Mouse (Mus musculus) NIH3T3 (cell line): ENCODE data around the gene Gramd4.

Source experiments
- DNase-seq: peaks from one replicate; pipeline ENCODE4 v3.0.0-alpha.2; 2012; ENCODE audit warnings: low read depth

The Gramd4 gene

GRCm38 (mm10) chr15:86057413-86057812 lies at the start of gene Gramd4:
Gene Gramd4, plus strand, starts transcription at chr15:86057695.
- DNase-seq: peak; percentile 28

GRCm38 (mm10) chr15:86013130-86013529 lies 44.4 kb upstream of the Gramd4 start:
- DNase-seq: no peak

GRCm38 (mm10) chr15:86013656-86014055 lies 43.8 kb upstream of the Gramd4 start:
- DNase-seq: no peak

- no peak for DNase-seq
Measured at GRCm38 (mm10) chr15:86015026-86015425, 42.5 kb upstream of the Gramd4 start.

GRCm38 (mm10) chr15:86015860-86016541 lies 41.5 kb upstream of the Gramd4 start:
- DNase-seq: no peak

- DNase-seq: no peak
Measured at GRCm38 (mm10) chr15:86017336-86017735, 40.2 kb upstream of the Gramd4 start.

- no peak for DNase-seq
Measured at GRCm38 (mm10) chr15:86018753-86019512, 38.6 kb upstream of the Gramd4 start.

- no peak for DNase-seq
Measured at GRCm38 (mm10) chr15:86020008-86020407, 37.5 kb upstream of the Gramd4 start.

- no peak for DNase-seq
Measured at GRCm38 (mm10) chr15:86021301-86021700, 36.2 kb upstream of the Gramd4 start.

GRCm38 (mm10) chr15:86021971-86022370 lies 35.5 kb upstream of the Gramd4 start:
- no peak for DNase-seq

- no peak for DNase-seq
Measured at GRCm38 (mm10) chr15:86027871-86028270, 29.6 kb upstream of the Gramd4 start.

GRCm38 (mm10) chr15:86029981-86030380 lies 27.5 kb upstream of the Gramd4 start:
- no peak for DNase-seq

- DNase-seq: no peak
Measured at GRCm38 (mm10) chr15:86032811-86033190, 24.7 kb upstream of the Gramd4 start.

GRCm38 (mm10) chr15:86033191-86033841 lies 24.2 kb upstream of the Gramd4 start, which contains the start of gene Celsr1:
Gene Celsr1, minus strand, starts transcription at chr15:86033777.
- no peak for DNase-seq

- DNase-seq: no peak
Measured at GRCm38 (mm10) chr15:86034021-86034523, 23.4 kb upstream of the Gramd4 start.

- DNase-seq: no peak
Measured at GRCm38 (mm10) chr15:86034781-86035360, 22.6 kb upstream of the Gramd4 start.

- DNase-seq: no peak
Measured at GRCm38 (mm10) chr15:86035913-86036312, 21.6 kb upstream of the Gramd4 start.

- peak; percentile 83 for DNase-seq
Measured at GRCm38 (mm10) chr15:86038802-86039201, 18.7 kb upstream of the Gramd4 start.

GRCm38 (mm10) chr15:86041421-86041820 lies 16.1 kb upstream of the Gramd4 start:
- peak; percentile 72 for DNase-seq

- peak; percentile 22 for DNase-seq
Measured at GRCm38 (mm10) chr15:86042364-86042763, 15.1 kb upstream of the Gramd4 start.

- no peak for DNase-seq
Measured at GRCm38 (mm10) chr15:86049510-86049909, 8.0 kb upstream of the Gramd4 start.

GRCm38 (mm10) chr15:86050170-86050743 lies 7.2 kb upstream of the Gramd4 start:
- DNase-seq: no peak
